Mouse (Mus musculus): ENCODE results near the gene Fam189a2.

DNA sequence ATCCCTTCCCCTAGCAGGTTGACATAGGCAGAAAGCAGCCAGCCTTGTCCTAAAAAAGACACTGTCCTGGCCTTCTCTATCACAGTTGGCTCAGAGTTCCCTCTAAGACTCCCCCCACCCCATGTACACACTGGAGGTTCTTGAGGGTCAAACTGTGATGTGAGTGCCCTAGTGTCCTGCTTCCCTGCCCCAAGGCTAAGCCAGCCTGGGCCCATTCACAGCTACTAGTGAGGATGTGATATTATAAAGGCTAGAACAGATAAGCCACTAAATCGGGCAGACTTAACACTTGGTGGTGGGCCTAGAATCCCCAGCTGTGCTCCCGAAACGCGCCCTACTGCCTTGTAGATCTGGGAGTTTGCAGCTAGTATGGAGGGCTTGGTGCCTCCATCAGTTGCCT, 84.1 kb downstream of the Fam189a2 start:
- TF ChIP-seq POLR2A (IDR thresholded peaks at IDR 0.05; ENCODE audit: low read depth, low read length) (no peak), CTCF (IDR thresholded peaks at IDR 0.05; ENCODE audit: extremely low read depth, insufficient read length, insufficient replicate concordance, low read depth, low read length) (no peak)
